Mouse (Mus musculus): ENCODE results near the gene Arhgap27.
A peak's percentile ranks its signal among the peaks of the same experiment; 100 is the strongest.

The Arhgap27 gene

DNA sequence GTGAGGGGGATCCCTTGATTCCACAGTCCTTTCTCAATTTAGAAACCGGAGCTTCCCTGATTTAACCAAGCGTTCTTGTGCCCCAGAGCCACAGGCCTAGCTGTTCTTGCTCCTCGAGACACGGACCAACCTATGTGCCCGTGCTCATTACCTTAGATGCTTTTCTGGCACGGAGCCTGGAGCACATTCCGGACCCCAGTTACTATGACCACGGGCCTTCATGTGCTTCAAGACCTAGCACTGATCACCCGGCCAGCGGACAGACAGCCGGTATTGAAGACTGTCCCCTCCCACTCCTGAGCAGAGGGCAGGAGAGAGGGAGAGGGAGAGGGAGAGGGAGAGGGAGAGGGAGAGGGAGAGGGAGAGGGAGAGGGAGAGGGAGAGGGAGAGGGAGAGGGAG lies 8.2 kb downstream of the Arhgap27 start:
- DNase-seq (ENCODE audit: low spot score) = no peak

DNA sequence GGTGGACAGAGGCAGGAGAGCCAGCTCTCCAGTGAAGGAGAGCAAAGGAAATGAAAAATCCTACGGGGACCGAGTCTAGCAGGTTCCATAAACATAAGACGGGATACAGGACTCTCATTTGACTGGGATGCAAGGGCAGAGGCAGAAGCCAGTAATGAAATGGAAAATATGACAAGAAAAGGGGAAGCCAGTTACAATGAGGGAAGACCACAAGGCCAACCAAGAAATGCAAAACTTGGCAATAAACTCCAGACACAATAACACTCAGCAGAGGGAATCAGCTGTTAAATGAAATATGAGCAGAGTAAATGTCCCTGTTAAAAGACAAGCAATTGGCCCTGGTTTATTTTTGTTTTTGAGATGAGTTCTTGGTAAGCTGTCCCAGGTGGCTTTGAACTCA lies 9.5 kb downstream of the Arhgap27 start:
- no peak for DNase-seq (ENCODE audit: low spot score)

DNA sequence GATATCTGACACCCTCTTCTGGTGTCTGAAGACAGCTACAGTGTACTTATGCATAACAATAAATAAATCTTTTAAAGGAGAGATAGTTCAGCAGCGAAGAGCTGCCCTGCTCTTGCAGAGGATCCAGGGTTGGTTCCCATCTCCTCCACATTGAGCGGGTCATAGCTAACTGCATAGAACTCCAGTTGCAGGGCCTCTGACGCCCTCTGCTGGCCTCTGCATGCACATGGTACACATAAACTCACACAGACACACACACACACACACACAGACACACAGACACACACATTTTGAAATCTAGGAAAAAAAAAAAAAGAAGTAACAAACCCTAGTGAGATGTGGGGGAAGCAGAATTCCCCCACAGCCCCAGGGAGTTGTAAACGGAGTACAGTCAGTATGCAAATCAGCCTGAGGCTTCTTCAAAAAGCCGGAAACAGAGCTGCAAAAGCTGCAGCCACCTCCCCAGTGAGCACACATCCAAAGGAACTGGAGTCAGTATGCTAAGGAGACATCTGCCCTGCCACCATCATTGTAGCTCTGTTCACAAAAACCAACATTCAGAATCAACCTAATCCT lies 11.2 kb downstream of the Arhgap27 start:
- no peak for DNase-seq (ENCODE audit: low spot score)

DNA sequence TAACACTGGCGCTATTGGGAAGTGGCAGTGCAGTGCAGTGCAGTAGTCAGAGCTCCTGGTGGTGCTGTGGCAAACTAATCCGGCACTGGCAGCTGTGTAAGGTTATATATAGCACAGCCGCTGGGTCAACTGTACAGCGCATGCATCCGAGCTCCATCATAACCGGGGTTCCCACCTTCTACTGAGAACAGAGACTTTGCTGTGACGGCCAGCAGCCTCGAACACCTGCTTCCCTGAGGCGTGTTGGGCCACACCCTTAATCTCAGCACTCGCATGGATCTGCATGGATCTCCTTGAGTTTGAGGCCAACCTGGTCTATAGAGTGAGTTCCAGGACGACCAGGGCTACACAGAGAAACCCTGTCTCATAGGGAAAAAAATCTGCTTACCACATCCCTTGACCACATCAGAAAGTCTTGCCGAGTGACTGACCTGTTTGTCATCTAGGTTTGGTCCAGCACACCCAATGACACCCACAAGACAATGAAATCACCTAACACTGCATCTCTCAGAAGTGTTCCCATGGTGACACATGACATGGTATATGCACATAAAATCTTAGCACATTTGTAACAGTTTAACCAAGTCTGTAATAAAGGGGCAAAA lies 12.7 kb downstream of the Arhgap27 start:
- no peak for DNase-seq (ENCODE audit: low spot score)

DNA sequence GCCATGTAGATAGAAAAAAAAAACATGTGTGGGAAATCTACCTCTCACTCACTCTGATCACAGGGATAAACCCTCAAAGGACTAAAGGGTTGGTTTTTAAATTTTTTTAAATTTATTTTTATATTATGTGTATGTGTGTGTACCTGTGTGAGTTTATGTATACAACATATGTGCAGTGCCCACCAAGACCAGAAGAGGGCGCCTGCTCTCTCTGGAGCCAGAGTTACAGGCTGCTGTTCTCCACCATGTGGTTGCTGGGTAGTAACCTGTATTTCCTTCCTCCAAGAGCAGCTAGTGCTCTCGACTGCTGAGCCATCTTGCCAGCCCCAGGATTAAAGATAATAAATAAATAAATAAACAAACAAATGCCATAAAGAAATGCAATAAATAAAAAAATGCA lies 13.8 kb downstream of the Arhgap27 start:
- no peak for DNase-seq (ENCODE audit: low spot score)

DNA sequence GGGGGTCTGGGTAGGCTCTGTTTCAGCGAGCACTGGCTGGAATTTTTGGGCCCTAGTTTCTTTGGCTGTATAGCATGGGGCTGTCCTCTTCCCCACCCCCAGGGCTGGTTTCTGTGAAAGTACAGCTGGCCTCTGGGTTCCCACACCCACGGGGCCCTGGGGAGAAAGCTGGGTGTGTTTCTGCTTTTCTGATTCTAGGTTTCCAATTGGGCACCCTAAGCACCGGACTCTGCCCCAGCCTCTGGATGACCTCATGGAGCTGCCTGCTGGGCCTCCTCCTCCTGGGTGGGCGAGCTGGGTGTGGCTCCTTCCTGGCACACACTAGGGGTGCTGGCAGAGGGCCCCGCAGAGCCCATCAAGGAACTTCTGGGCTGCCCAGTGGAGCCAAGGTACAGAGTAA lies 16.8 kb downstream of the Arhgap27 start:
- DNase-seq (ENCODE audit: low spot score) = no peak

DNA sequence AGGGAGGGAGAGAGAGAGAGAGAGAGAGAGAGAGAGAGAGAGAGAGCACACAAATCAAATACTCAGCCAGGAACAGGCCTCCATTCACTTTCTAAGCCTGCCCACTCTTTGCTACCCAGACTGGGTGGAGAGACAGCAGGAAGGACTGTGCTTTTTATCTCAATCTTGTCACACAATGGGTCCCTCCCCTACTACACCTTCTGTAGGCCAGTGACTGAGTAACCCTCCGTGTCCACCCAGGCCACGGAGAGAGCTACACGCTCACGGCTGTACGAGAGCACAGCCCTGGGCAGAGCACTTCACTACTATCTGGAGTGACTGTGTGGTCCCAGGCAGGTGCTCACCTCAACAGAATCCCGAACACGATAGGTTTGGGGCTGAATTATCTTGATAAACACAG lies 17.3 kb downstream of the Arhgap27 start:
- no peak for DNase-seq (ENCODE audit: low spot score)

DNA sequence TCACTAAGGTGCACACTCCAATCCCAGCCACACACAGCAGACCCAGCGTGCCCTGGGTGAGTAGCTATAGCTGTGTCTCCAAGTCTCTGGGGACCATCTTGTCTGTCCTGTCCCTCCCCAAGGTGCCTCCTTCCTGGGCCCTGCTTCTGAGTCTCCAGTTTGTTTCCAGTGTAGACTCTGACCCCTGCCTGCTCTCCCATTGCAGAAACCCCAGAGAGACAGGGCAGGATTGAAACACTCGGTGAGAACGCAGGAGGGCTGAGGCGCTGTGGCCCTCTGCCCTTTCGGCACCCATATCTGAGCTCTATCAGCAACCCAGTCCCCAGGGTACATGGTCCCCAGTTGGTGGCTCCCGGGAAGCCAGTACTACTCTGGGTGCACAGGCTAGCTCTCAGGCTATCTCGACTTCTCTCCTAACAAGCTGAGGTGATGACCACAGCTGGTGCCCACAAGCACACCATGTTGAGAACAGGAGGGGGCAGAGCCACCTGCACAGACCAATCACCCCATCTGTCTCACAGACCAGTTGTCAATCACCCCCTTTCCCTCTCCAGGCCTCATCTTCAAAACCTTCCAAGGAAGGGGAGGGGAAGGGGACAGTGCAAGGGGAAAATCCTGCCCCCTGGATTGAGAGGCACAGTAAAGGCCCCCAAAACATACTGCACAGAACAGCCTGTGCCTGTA lies 17.9 kb downstream of the Arhgap27 start:
- DNase-seq (ENCODE audit: low spot score) = no peak

DNA sequence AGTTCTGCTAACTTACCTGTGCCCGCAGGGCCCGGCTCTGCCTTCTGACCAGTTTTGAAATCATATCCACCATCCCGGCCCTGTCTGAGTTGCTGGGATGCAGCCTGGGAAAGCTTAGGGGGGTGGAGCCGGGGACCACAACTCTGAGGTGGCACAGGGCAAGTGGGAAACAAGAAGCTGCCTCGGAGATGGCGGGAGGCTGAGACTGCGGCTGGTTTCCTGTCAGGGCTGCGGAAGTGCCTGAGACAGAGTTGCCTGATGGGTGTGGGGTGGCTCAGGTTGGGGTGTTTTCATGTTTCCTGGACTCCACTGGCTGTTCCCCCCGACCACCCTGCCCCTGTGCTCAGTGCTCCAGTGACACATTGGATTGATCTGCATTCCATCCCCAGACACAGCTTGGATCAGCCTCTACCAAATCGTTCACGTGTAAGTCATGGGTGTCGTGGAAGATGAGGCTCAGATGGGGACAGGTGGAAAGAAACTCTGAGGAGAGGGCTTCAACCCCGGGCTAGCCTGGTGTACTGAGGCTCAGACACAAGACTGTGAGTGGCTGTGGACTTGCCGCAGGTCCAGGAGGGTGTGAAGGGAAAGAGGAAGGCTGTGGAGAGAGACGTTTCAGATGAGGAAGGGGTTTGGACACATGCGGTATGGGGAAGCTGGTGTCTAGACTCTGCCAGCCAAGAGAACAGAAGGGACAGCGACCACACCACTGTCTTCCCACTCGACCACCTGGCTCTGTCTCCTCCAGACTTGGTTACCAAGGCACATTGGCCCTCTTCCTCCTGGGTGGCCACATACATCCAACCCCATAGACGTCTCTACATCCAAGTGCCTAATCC lies 18.8 kb downstream of the Arhgap27 start:
- no peak for DNase-seq (ENCODE audit: low spot score)

DNA sequence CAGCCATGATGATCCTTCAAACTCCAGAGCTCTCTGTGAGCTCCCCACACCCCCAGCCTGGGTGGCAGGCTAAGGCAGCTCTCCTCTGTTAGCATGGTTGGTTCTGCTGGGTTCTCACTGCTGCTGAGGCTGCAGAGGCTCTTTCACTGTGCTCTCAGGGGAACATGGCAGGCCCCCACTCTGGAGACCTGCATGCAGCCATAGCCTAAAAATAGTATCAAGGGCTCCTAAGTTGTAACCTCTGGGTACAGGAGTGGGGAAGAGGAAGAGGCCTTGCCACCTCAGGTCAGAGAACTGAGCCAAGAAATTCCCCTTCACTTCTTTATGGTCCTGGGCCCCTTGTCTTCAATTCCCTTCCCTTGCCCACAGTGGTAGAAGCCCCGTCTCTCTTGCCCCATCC lies 19.6 kb downstream of the Arhgap27 start:
- DNase-seq (ENCODE audit: low spot score) = no peak

DNA sequence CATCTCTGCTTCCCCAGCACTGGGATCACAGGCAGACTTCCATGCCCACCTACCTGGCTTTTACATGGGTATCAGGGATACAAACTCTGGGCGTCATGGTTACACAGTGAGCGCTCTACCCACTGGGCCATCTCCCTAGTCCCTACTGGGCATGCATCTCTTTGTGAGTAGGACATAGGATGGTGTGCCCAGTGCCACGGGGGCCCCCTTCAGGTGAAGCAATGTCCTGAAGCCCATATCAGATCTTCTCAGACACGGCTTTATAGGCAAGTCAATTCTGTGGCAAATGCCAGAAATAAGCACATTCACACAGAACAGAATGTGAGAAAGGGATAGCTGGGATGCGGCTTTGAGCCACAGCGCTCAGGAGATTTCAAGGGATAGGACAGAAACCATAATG lies 20.4 kb downstream of the Arhgap27 start:
- no peak for DNase-seq (ENCODE audit: low spot score)

DNA sequence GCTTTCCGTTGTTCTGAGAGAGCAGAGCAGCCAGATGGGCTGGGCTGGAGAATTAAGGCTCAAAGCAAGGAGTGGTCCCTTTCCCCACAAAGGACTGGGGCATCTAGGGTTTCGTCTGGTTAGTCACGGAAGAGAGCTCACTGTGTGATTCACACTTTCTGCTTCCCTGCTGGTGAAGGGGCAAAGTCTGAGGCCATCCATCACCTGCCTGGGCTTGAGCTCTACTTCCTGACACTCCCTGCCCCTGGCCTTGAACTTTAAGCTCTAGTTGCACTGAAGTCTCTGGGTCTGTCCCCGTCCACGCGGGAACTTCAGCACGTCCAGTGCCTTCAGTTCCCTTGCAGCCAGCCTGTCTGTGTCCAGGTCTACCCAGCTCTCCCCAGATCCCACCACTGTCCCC lies 22.8 kb downstream of the Arhgap27 start:
- no peak for DNase-seq (ENCODE audit: low spot score)

DNA sequence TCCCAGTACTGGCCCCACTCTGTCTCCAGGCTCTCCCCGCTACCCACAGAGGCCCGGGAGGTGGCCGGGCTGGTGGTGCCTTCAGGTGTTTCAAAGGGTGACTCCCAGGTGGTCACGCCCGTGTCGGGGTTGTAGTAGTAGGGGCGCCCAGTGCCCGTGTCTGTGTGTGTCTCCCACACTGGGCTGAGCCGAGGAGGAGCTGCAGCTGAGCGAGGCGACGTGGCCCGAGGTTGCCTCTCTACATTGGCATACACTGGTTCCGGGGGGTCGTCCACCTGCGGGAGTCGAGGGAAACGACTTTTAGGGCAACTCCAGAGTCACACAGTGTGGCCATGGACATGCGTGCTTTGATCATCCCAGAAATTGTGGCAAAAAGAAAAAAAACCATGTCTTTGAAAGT lies 23.4 kb downstream of the Arhgap27 start:
- DNase-seq (ENCODE audit: low spot score) = no peak

DNA sequence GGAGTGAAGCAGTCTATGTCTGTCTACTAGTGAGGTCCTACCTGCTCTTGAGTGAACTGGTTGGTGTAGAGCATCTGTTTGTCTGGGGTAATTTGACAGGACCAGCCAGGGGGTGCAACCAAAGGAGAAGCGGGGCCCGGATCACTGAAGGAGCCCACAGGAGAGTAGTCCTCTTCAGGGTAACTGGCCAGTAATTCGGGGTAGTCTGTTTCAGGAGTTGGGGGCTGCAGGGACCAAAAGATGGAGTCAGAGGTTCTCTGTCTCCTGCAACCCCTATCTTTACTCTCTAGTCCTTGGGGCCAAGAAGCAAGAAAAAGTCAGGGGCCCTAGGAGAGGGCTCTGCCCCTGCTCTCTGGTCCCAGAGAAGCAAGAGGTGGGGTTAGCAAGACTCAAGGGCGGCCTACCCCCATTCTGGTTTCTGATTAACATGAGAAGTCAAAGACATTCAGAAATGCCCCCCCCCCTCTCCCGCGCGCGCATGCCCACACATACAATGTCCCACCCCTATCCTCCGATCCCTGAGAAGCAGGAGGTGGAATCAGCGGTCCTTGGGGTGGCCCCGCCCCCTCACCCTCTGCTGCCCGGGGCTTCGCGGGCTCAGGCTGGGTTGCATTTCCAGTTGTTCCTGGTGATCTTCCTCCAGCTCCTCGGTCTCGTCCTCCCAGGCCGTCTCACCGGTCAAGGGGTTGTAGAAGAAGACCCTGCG lies 23.9 kb downstream of the Arhgap27 start:
- no peak for DNase-seq (ENCODE audit: low spot score)

DNA sequence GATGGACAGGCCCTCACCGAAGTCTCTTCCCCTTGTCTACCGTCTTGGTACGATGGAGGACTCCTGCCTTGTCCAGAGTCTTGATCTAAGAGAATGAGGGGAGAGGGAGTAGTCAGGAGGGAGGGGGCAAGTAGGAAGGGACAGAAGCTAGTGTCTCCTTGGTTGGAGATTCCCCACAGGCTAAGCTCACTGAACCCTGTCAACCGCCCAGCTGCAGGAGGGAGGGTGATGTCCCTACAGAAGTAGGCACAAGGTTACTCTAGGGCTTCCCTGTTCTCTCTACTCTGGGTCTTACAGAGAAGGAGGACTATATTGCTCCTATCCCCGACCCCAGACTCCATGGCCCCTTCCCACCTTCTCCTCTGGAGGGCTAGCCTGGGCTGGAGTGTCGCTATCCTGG lies 24.8 kb downstream of the Arhgap27 start:
- DNase-seq (ENCODE audit: low spot score) = no peak

DNA sequence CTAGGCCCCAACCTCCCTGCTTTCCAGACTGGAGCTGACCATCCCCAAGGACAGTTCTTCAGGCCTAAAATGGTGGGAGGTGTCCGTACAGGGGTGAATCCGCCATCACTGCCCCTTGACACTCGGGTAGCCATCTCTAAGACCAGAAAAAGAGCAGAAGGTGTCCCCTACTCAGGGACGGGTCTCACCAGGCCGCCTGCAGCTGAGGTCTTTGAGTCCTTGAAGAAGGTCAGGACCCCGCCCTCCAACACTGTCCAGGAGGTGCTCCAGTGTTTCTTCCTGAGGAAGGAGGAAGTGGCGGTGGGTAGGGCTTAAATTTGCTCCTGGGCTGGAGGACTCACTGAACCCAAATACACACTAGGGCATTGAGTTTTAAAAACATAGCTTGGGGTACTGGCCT lies 25.4 kb downstream of the Arhgap27 start:
- DNase-seq (ENCODE audit: low spot score) = no peak

DNA sequence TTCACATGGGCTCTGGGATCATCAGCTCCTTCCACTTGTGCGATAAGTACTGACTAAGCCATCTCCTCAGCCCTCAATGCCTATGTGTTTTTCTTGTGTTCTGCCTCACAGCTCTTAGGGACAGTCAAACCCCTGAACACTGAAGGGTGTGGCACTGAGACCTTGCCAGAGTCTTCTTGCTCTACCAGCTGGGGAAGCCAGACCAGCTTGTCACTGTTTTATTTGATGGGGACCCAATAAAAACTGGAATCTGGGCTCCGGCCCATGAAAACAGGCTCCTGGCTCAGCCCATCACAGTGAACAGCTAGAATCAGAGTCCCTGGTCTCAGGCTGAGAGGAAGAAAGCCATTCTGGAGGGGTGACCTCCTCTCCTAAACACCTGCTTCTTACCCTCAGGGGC lies 26.3 kb downstream of the Arhgap27 start:
- peak; percentile 42 for DNase-seq (ENCODE audit: low spot score)

DNA sequence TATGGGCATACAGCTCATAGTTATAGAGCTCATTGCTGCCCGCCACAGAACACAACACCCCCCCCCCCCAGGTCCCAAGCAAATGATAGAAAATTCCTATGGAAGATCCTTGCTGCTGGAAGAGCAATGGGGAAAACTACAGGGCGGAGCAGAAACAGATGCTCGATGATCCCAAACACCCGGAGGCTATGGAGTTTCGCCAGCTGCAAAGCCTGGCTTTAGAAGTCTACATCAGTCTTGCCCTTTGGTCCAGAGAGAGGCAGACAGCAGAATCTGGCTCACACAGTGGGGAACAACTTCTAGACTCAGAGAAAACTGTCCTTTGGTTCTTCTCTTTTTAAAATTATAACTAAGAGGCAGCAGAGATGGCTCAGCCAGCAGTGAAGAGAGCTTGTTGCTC lies 27.9 kb downstream of the Arhgap27 start:
- no peak for DNase-seq (ENCODE audit: low spot score)

DNA sequence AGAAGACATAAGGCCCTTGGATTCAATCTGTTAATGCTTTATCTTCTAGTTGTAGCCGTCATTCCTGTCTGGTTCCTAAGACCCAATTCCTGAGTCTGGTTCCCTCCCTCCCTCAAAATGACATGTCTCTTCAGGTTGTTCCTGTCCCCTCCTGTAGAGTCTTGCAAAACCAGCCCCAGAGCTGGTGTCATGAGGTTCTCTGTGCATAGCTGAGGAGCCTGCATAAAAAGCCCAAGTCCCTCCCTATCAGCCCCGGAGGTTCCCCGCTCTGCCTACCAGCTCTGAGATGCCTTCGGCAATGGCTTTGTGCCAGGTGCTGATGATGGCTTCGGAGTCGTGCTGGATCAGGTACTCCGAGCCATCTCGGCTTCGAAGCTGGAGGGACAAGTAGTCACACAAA lies 28.6 kb downstream of the Arhgap27 start:
- DNase-seq (ENCODE audit: low spot score) = peak; percentile 60

DNA sequence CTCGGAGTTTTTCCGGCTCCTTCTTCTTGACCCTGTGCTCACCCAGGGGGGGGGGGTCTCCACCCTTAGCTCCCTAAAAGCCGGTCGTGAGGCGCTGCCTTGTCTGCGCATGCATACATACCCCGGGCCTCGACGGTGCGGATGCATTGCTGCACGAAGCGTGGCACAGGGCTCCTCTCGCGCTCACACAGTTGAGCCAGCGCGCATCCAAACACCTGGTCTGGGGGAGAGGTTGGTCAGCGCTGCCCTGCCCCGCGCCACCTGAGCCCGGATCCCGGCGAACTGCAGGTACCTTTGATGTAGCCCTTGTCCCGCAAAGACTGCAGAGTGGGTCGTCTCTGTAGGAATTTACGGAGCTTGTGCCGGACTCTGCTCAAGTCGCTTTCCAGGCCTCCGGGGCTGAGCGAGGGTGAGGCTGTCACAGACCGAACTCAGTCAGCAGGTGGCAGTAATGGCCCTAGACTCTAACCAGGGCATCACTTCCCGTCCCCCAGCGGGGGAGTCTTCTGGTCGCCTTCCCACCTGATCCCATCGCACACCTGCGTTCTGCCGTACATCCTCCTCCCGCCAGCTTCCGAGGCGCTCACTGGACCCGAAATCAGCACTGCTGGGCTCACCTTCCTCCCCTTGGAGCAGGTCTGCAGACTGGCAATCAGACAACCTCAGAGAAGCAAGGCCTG lies 29.6 kb downstream of the Arhgap27 start:
- DNase-seq (ENCODE audit: low spot score) = peak; percentile 50

DNA sequence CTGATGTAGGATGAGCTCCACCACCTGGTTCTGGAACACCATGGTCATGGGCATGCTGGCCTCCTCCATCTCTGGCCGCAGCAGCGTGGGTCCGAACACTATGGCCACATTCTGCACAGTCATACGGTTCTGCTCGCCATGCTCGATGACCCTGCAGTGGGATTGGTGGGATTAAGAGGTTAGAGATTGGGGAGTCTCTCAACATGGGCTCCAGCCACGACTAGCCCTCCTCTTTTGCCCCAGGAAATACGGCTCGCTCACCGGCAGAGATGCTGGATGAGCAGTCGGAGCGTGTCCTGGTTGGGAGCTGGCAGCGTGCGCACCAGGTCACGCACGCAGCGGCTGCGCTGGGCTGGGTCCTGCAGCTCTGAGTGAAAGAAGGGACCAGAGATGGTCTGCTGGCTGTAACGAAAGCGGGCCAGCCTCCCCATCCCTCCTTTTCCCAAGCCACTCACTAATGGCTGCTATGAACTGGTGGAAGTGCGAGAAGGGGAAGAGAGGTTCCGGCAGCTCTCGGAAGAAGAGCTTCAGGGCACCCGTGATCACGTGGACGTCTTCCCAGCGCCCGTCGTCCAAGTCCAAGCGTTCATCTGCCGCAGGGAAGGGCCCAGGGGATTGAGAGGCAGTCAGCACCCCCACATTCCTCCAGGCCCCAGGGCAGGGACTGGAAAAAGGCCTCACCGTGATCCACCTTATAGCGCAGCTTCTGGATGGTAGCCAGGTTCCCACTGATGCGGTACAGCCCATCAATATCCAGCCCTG lies 30.4 kb downstream of the Arhgap27 start:
- no peak for DNase-seq (ENCODE audit: low spot score)

All from urinary bladder, postnatal 25 days (tissue).